Mouse (Mus musculus) megakaryocyte, adult 5-6 weeks (primary cell): ENCODE results near the gene Rad54l2. TPM values are rescaled to one million over a fixed set of nuclear protein-coding genes. Genes with fewer than 3 reads are reported as not detected.

Experiments used
- total RNA-seq, 2 experiments: library from RNA; stranded (forward) in 1 of 2; stranded (reverse) in 1 of 2; fragments of 153-499, 151-499 nt in 1 of 2; fragments of 221-1000, 200-1000 nt in 1 of 2; gene quantifications; 2 replicates each; pipeline versions ENCODE4 v1.2.3 to v1.2.4; 2015 to 2017

Gene Rad54l2
- total RNA-seq, 2 experiments from 2014 or later: 5.5 to 6.3 TPM

Other genes with a start within 250 kb of the Rad54l2 start
- not detected in 2 replicates for gene Iqcf3, start 227.6 kb downstream of the Rad54l2 start, total RNA-seq (2015)
- gene Iqcf3, start 227.6 kb downstream of the Rad54l2 start, total RNA-seq (2017): not detected in 2 replicates
- gene Iqcf4, start 218.2 kb downstream of the Rad54l2 start, total RNA-seq (2015): not detected in 2 replicates
- gene Iqcf4, start 218.2 kb downstream of the Rad54l2 start, total RNA-seq (2017): not detected in 2 replicates
- not detected in 2 replicates for gene Iqcf6, start 162.6 kb downstream of the Rad54l2 start, total RNA-seq (2015)
- gene Iqcf6, start 162.6 kb downstream of the Rad54l2 start, total RNA-seq (2017): not detected in 2 replicates
- gene Grm2, start 133.1 kb downstream of the Rad54l2 start, total RNA-seq (2015): not detected in 2 replicates
- not detected in 2 replicates for gene Grm2, start 133.1 kb downstream of the Rad54l2 start, total RNA-seq (2017)
- gene Tex264, start 103.3 kb downstream of the Rad54l2 start, total RNA-seq (2015): 9.6 and 14.1 TPM in 2 replicates
- gene Tex264, start 103.3 kb downstream of the Rad54l2 start, total RNA-seq (2017): 16.3 and 18.3 TPM in 2 replicates
- gene Dcaf1, start 32.7 kb upstream of the Rad54l2 start, total RNA-seq (2015): 15.3 and 15.5 TPM in 2 replicates
- 11.8 and 31.3 TPM in 2 replicates for gene Dcaf1, start 32.7 kb upstream of the Rad54l2 start, total RNA-seq (2017)
- 10.6 and 11.4 TPM in 2 replicates for gene Rbm15b, start 98.2 kb upstream of the Rad54l2 start, total RNA-seq (2015)
- 13.6 and 14.1 TPM in 2 replicates for gene Rbm15b, start 98.2 kb upstream of the Rad54l2 start, total RNA-seq (2017)
- 220 and 229 TPM in 2 replicates for gene Manf, start 102.8 kb upstream of the Rad54l2 start, total RNA-seq (2015)
- gene Manf, start 102.8 kb upstream of the Rad54l2 start, total RNA-seq (2017): 186 and 189 TPM in 2 replicates